Mouse (Mus musculus) forebrain, embryonic 10.5 days (tissue): ENCODE data around the gene Tpt1. TPM values are rescaled to one million over a fixed set of nuclear protein-coding genes. Genes with fewer than 3 reads are reported as not detected.
"Not testable (repeated sequence)": the region's sequence is repeated elsewhere in the genome, so short reads cannot be mapped to it uniquely, and the experiment has no call there.

Source experiments
- DNase-seq: peaks from one replicate; pipeline ENCODE4 v3.0.0-alpha.2; 2017; ENCODE audit warnings: low spot score; ENCODE audit errors: extremely low spot score
- H3K27ac ChIP-seq: fragments of 300-500 bp; sonication (generic); 2 replicates; pipeline ENCODE4 v1.5.1; 2016; ENCODE audit warnings: mild to moderate bottlenecking
- H3K27me3 ChIP-seq: fragments of 300-500 bp; sonication (generic); 2 replicates; pipeline ENCODE4 v1.6.1; 2016; ENCODE audit warnings: mild to moderate bottlenecking; ENCODE audit not compliant: poor library complexity, severe bottlenecking
- H3K36me3 ChIP-seq: fragments of 300-500 bp; sonication (generic); replicated peaks from 2 replicates; pipeline ENCODE4 v1.6.1; 2016; ENCODE audit warnings: mild to moderate bottlenecking, moderate library complexity
- H3K4me1 ChIP-seq: fragments of 300-500 bp; sonication (generic); 2 replicates; pipeline ENCODE4 v1.6.1; 2016
- H3K4me3 ChIP-seq: fragments of 300-500 bp; sonication (generic); 2 replicates; pipeline ENCODE4 v1.5.1; 2016; ENCODE audit warnings: mild to moderate bottlenecking, moderate library complexity
- H3K9me3 ChIP-seq: fragments of 300-500 bp; sonication (generic); 2 replicates; pipeline ENCODE4 v1.6.1; 2016; ENCODE audit warnings: mild to moderate bottlenecking, moderate library complexity
- WGBS: fragments of 180-500 bp; shearing (Covaris S2); methylation state at CpG from one replicate; pipeline ENCODE4 v1.1.7; 2016; 5-methylcytosine and 5-hydroxymethylcytosine counted together
- polyA plus RNA-seq: library from polyadenylated mRNA; unstranded; fragments of >200 nt; fragmentation: Nextera tagmentation; extraction: Ambion mirVana; gene quantifications from 2 replicates; pipeline ENCODE4 v1.2.1, GENCODE M21; 2016

Gene Tpt1
- polyA plus RNA-seq, 1 experiment from 2014 or later = 915 TPM

GRCm38 (mm10) chr14:75832031-75832430 is 12.9 kb upstream of the Tpt1 start:
- H3K27ac ChIP-seq = no peak overlapping the region
- DNase-seq = no peak
- no peaks in the 10 kb centered on the region for H3K36me3 ChIP-seq
- WGBS = 95% methylated on average over 2 of the region's 2 CpGs
- H3K4me1 ChIP-seq = peaks cover 52% of the 10 kb centered on the region
- H3K4me3 ChIP-seq = no peak overlapping the region
- no peaks in the 10 kb centered on the region for H3K9me3 ChIP-seq
- peaks cover 23% of the 10 kb centered on the region for H3K27me3 ChIP-seq

- H3K27me3 ChIP-seq = peaks cover 14% of the 10 kb centered on the region
- peaks cover 53% of the 10 kb centered on the region for H3K4me1 ChIP-seq
- peak overlapping the region; percentile 63 for H3K4me3 ChIP-seq
- peak overlapping the region; percentile 96 for H3K27ac ChIP-seq
- H3K9me3 ChIP-seq = no peaks in the 10 kb centered on the region
- peak; percentile 19 for DNase-seq
- H3K36me3 ChIP-seq = no peaks in the 10 kb centered on the region
- WGBS = 45% methylated on average over 4 of the region's 4 CpGs
Measured at GRCm38 (mm10) chr14:75832982-75833381, 11.9 kb upstream of the Tpt1 start.

DNA sequence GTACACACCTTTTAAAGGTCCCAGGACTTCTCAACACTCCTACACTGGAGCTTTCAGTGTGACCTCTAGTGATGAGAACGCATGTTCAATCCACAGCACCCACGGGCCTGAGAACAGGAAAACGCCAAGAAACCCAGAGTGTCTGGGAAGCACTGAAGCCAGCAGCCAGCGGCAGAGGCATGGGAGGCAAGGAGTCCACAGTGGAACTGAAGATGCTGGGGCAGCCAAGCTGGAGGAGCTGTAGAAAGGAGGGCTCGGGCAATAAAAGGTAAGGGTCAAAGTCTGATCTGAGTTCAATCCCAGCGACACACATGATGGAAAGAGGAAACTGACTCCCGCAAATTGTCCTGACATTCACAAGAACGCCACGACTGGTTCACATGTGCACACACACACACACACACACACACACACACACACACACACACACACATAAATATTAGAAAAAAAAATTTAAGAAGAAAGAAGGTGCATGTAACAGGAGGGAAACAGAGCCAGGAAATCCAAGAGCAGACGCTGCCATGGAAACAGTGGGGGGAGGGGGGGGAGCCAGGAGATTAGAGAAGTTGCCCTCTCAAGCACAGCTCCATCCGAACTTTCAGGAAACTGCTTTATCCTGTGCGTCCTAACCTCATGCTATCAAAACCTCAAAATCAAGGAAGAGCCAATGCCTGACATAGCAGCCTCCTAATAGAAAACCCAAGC is 11.2 kb upstream of the Tpt1 start:
- H3K27ac ChIP-seq = peak overlapping the region; percentile 96
- DNase-seq = peak; percentile 42
- WGBS = 10% methylated on average over 12 of the region's 12 CpGs

GRCm38 (mm10) chr14:75834251-75834738 is 10.6 kb upstream of the Tpt1 start:
- H3K36me3 ChIP-seq = no peaks in the 10 kb centered on the region
- WGBS = under 1% methylated on average over 10 of the region's 10 CpGs
- DNase-seq = peak; percentile 80

More for the DNA sequence above, 11.2 kb upstream of the Tpt1 start:
- Histone ChIP-seq H3K9me3 (no peaks in the 10 kb centered on the region), H3K27me3 (peaks cover 7% of the 10 kb centered on the region), H3K4me1 (peaks cover 45% of the 10 kb centered on the region), H3K36me3 (no peaks in the 10 kb centered on the region), H3K4me3 (peak overlapping the region; percentile 63)

GRCm38 (mm10) chr14:75834739-75835381 is 10.0 kb upstream of the Tpt1 start:
- peak; percentile 76 for DNase-seq
- peaks cover 39% of the 10 kb centered on the region for H3K4me1 ChIP-seq
- H3K27me3 ChIP-seq = no peaks in the 10 kb centered on the region
- peak overlapping the region; percentile 63 for H3K4me3 ChIP-seq
- H3K27ac ChIP-seq = peak overlapping the region; percentile 96
- no peaks in the 10 kb centered on the region for H3K9me3 ChIP-seq
- WGBS = under 1% methylated on average over 16 of the region's 16 CpGs
- H3K36me3 ChIP-seq = no peaks in the 10 kb centered on the region

More at GRCm38 (mm10) chr14:75834251-75834738, 10.6 kb upstream of the Tpt1 start:
- Histone ChIP-seq H3K4me3 (peak overlapping the region; percentile 63), H3K27ac (peak overlapping the region; percentile 96), H3K9me3 (no peaks in the 10 kb centered on the region), H3K27me3 (peaks cover under 1% of the 10 kb centered on the region), H3K4me1 (peaks cover 40% of the 10 kb centered on the region)

DNA sequence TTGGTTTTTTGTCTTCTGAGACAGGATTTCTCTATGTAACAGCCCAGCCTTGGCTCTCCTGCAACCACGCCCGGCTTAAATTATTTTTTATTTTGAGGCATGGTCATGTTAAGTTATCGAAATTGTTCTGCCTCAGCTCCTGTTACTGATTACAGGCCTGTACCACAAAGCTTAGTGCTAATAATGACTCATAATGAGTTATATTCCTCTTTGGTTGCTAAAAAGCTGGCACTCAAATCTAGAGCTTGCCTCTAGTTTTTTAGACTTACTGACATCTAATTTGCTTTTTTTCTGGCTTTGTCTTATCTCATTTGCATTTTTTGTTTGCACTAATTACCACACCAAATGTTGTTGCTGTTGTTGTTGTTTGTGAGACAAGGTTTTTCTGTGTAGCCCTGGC is 8.3 kb upstream of the Tpt1 start:
- DNase-seq = no peak
- Histone ChIP-seq H3K27me3 (no peaks in the 10 kb centered on the region), H3K4me3 (no peak overlapping the region), H3K9me3 (no peaks in the 10 kb centered on the region), H3K36me3 (no peaks in the 10 kb centered on the region), H3K27ac (no peak overlapping the region), H3K4me1 (peaks cover 39% of the 10 kb centered on the region)
- 93% methylated on average over 3 of the region's 3 CpGs for WGBS

DNA sequence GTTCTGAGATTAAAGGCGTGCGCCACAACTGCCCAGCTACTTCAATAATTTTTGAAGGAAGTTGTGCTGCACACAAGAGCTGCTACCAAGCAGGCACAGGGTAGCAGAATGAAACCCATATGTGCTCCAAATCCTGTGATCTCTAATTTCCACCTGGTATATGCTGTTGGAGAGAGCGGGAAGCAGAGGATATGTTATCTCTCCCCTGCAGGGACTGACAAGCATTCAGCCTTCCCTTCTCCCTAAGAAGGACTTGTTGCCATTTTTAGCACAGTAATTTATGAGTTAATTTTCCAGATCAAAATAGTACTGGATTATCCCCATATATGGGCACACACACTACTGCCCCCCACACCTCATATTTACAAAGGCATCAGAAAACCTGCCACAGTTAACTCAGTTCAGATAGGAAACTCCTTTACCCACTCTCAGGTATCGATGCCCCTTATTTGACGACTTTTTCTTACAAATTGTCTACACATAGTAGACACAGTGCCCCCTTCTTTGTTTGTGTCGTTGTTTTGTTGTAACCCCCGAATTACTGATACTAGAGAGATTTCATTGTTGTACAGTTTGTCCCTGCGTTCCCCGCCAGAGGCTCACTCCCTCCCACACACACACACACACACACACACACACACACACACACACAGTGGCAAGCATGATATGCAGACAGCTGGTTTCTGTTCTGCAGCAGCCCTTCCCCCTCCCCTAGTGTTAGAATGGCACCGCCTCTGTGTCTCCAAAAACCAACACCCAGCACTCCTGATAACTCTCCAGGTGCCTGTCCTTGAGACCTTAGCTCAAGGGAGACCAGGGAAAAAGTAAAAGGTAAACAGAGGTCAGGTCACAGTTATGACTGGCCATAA is 7.6 kb upstream of the Tpt1 start:
- Histone ChIP-seq H3K36me3 (no peaks in the 10 kb centered on the region), H3K27me3 (no peaks in the 10 kb centered on the region), H3K27ac (no peak overlapping the region; the same call in 1 of the 2 replicates), H3K4me3 (no peak overlapping the region), H3K9me3 (no peaks in the 10 kb centered on the region), H3K4me1 (peaks cover 39% of the 10 kb centered on the region)
- 78% methylated on average over 10 of the region's 10 CpGs for WGBS
- peak; percentile 26 for DNase-seq

GRCm38 (mm10) chr14:75841758-75842157 is 3.1 kb upstream of the Tpt1 start:
- 74% methylated on average over 2 of the region's 2 CpGs for WGBS
- H3K4me1 ChIP-seq = peaks cover 18% of the 10 kb centered on the region
- H3K27ac ChIP-seq, H3K27me3 ChIP-seq, H3K9me3 ChIP-seq, H3K4me3 ChIP-seq, H3K36me3 ChIP-seq, DNase-seq: not testable (repeated sequence)

GRCm38 (mm10) chr14:75844111-75844695 is 690 bp upstream of the Tpt1 start:
- no peak for DNase-seq
- peak overlapping the region; percentile 98 for H3K27ac ChIP-seq
- H3K4me3 ChIP-seq = peak overlapping the region; percentile 93
- no peaks in the 10 kb centered on the region for H3K27me3 ChIP-seq
- 12% methylated on average over 14 of the region's 14 CpGs for WGBS
- peaks cover 35% of the 10 kb centered on the region for H3K4me1 ChIP-seq
- peaks cover 31% of the 10 kb centered on the region for H3K36me3 ChIP-seq
- H3K9me3 ChIP-seq = no peaks in the 10 kb centered on the region

DNA sequence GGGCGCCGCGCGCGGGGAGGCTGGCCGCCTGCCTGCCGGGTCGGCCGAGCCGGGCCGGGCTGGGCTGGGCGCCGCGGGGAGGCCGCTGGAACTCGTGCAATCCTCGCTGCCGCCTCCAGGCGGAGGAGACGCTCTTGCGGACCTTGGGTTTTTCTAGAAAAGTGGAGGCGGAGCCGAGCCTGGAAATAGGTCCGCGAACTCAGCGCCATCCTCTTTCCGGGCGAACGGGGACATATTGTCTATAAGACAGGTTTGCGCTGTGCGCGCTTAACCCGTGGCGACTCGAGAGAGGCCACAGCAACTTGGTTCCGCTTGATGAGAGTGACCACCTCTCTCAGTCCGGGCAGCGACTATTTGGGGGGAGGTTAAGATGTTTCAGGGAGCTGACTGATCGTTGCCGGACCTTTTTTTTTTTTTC is 814 bp downstream of the Tpt1 start:
- peaks cover 46% of the 10 kb centered on the region for H3K4me1 ChIP-seq
- H3K4me3 ChIP-seq = peak overlapping the region; percentile 93
- H3K27ac ChIP-seq = peak overlapping the region; percentile 98
- H3K36me3 ChIP-seq = peaks cover 46% of the 10 kb centered on the region
- peak; percentile 85 for DNase-seq
- no peaks in the 10 kb centered on the region for H3K9me3 ChIP-seq
- WGBS = under 1% methylated on average over 40 of the region's 40 CpGs
- H3K27me3 ChIP-seq = no peaks in the 10 kb centered on the region

DNA sequence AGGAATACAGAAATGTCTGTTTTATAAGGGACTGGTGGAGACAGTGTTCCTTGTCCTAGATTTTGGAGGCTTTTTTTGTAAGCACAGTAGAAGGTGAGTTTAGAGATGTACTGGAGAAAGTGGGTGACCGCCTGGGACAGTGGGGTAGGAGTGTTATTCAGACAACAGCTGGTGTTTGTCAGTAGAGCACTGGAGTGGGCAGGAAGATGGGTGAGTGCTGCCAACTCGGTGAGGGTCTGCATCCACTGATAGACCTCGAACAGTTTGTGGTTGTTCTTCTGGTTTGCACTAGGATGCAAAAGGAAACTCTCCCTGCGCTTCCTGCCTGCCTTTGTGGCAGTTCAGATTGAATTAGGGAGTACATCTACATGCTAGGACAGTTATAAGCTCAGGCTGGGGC is 2.8 kb downstream of the Tpt1 start:
- Histone ChIP-seq H3K27ac (no peak overlapping the region), H3K4me3 (peak overlapping the region; percentile 93), H3K4me1 (peaks cover 48% of the 10 kb centered on the region), H3K9me3 (no peaks in the 10 kb centered on the region), H3K27me3 (no peaks in the 10 kb centered on the region), H3K36me3 (peaks cover 64% of the 10 kb centered on the region)
- 90% methylated on average over 4 of the region's 4 CpGs for WGBS
- no peak for DNase-seq

GRCm38 (mm10) chr14:75848482-75848881 is 3.6 kb downstream of the Tpt1 start:
- peaks cover 48% of the 10 kb centered on the region for H3K4me1 ChIP-seq
- no peak overlapping the region; the same call in 1 of the 2 replicates for H3K4me3 ChIP-seq
- no peaks in the 10 kb centered on the region for H3K9me3 ChIP-seq
- 96% methylated on average over 5 of the region's 5 CpGs for WGBS
- H3K27ac ChIP-seq = no peak overlapping the region
- H3K27me3 ChIP-seq = no peaks in the 10 kb centered on the region
- no peak for DNase-seq
- peaks cover 72% of the 10 kb centered on the region for H3K36me3 ChIP-seq
